Mouse (Mus musculus): Measurements from ENCODE around the gene Mark1.

DNA sequence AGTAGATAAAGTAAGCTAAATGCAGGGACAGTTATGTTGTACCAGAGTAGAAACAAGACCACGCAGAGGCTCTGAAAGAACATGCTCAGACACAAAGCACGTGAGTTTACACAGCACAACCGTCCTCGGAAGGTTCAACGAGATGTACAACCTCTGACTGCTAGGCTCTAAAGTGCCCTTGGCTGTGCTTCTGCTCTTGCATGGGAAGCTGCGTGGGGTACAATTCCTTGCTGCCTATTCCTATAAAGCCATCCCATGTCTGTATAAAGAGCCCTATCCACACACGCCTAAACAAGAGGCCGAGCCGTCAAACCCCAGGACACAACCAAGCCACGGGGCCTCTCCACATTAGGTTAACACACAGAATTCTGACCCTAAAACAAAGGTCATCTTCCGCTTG, 1.9 kb downstream of the Mark1 start:
- TF ChIP-seq E2F4 (IDR thresholded peaks at IDR 0.05; ENCODE audit: insufficient read depth) (no peak), TCF12 (IDR thresholded peaks at IDR 0.05; ENCODE audit: insufficient read depth, poor library complexity, severe bottlenecking) (no peak), TCF3 (IDR thresholded peaks at IDR 0.05; ENCODE audit: insufficient read length, low read depth) (no peak), MAX (IDR thresholded peaks at IDR 0.05; ENCODE audit: low read depth) (no peak)

Data from myocyte (in vitro differentiated cells).